Mouse (Mus musculus) retina, embryonic 14.5 days (tissue): ENCODE results near the gene Reep6.

ENCODE experiments used
- DNase-seq: peaks from one replicate; pipeline ENCODE4 v3.0.0-alpha.2; 2015; ENCODE audit warnings: low spot score

The Reep6 gene

DNA sequence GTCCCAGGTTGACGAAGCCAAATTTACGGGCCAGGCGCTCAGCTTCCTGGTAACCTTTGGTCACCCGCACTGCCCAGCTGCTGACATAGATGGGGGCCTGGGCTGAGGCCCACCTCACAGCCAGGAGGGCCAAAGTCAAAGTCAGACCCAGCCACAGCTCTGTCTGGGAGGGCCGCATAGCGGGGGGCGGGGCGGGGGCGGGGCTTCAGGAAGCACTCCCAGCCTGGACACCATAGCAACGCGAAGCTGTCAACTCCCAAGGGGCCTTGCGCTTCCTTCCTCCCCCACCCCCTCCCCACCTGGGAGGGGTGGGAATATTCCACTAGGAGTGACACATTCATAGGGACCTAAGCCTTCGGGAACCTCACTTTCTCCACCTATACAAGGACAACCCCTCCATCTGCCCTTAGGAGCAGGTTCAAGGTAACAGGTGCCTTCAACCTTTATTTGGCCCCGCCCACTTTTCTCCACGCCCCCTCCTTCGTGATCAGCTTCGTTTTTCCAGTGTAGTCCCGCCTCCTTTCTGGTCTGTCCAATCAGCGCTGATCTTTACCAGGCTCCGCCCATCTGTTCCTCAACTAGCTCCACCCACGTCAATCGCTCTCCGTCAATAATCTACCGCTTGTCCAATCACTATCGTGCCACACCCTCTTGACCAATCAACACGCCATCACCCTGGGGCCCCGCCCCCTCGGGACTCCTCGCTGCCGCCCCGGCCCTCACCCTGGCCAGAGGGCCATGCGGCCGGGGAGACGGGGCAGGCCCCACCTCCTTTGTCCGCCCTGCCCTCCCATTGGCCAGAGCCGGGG, at the start of gene Reep6, which contains the start of gene Pcsk4:
Gene Reep6 (plus strand): TSS at position 681 of the 809 bp plus-strand sequence.
Gene Pcsk4 (minus strand): TSS at position 226 of the 809 bp plus-strand sequence.
- peak; percentile 98 for DNase-seq

DNA sequence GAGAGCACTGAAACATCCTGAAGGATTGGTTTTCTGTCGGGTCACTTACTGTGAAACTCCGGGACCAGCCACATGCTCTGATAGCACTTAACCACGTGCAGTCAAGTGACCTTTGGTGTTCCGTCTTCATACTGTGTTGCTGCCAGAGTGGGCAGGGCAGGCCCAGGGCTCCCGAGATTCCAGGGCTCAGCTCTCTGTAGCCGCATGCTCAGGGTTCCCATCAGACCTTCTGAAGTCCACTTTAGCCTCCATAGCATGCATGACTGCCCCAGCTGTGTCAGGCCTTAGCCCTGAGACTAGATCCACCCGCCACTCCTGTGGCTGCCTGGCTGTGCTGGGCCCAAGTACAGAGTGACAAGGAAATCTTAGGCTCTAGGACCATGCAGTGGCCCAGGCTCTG, 48.4 kb upstream of the Reep6 start:
- no peak for DNase-seq

DNA sequence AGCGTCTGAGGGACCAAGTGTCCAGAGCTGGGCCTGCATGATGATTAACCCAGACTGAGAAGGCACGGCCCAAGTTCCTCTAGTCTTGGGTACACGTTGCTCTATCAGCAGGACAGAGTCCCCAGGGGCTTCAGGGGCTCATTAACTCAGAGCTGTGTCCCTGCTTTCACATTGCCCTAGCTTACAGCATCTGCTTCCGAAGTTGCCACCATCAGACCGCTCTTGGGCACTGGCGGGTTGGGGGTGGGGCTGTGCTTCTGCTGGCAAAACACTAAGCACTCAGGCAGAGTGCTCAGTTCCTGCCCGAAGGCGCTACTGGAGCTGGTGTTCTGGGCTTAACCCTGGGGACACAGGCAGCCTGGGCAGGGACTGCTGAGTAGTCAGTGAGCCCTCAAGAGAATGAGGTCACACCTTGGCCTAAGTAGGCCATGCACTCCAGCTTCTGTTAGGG, 47.8 kb upstream of the Reep6 start:
- DNase-seq, result peak; percentile 65

DNA sequence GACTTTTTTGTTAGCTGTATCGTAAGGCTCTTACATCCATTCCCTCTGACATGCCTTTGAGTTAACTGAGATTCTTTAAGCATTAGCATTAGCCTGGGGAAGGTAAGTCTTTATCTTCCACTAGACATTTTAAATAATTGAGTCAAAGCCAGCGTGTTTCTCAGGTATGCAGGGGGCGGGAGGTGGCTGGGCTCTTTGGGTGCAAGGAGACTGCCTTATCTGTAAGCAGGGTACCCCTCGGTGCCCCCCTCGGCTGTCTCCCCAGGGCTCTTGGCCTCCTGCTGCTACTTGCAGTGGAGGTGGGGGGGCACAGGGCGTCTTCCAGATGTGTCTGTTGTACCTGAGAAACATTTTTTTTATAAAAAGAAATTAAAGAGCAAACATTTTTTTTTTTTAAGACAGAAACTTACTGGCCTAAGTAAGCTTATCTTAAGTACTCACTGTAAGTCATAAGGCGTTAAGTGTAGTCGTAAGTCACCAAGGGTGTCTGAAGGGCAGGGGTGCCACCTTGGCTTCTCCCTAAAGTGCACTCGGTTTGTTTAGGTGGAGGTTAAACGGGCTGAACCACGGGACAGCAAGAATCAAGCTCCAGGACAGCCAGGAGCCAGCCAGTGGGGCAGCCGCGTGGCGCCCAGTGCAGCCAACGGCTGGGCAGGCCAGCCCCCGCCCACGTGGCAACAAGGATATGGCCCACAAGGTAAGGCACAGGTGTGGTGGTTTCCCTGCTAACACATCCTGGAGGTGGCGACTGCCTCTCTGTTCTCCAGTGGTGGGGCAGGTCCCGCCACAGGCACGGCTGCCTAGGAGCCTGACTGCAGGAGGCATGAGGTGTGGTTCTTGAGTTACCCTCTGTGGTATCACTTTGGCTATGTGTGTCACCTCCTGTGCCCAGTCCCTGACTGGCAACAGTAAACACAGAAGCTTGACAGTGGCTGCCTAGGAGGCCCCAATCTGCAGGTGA, 47.0 kb upstream of the Reep6 start:
- no peak for DNase-seq

DNA sequence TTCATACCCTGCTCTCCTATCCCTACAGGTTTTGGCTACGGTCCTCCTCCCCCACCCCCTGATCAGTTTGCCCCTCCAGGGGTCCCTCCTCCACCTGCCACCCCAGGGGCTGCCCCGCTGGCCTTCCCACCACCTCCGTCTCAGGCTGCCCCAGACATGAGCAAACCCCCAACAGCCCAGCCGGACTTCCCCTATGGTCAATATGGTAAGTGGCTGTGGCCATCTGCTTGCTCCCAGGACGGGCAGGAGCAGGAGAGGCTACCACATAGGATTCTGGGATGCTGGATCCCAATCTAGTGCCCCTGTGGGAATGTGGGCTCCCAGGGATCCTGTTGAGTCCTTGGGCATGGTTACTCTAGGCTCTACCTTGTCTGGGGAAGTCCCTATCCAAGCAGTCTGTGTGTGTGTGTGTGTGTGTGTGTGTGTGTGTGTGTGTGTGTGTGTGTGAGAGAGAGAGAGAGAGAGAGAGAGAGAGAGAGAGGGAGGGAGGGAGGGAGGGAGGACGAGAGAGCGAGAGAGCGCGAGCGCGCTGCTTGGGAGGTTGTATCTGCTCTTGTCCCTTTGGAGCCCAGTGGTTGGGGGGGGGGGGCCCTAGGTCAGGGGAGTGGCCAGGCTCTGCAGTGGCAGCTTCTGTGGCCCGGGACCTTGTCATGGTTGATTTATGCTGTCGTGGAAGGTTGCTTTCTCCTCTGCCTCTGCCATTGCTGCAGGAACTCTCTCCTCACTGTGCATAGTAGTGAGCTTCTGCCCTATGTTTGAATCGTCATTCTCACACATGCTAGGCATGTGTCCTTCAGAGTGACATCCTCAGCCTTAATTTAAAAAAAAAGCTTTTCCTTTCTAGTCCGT, 44.3 kb upstream of the Reep6 start:
- no peak for DNase-seq

DNA sequence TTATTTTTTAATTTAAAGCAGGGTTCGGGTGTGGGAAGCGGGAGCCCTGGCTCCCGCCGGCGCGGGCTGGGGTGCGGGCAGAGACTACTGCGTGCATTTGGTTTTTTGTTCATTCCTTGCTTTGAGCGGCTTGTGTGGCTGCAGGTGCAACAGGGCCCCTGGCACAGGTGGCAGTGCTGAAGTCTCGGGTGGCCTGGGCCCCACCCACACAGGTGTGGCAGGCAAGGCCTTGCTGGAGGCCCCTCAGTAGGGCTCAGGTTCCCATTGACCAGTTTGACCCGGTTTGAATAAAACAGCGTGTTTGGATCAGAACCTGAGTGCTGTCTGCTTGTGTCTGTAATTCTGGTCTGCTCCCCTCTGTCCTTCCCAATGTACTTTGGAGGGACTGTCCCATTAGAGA, 41.7 kb upstream of the Reep6 start:
- DNase-seq, result no peak

DNA sequence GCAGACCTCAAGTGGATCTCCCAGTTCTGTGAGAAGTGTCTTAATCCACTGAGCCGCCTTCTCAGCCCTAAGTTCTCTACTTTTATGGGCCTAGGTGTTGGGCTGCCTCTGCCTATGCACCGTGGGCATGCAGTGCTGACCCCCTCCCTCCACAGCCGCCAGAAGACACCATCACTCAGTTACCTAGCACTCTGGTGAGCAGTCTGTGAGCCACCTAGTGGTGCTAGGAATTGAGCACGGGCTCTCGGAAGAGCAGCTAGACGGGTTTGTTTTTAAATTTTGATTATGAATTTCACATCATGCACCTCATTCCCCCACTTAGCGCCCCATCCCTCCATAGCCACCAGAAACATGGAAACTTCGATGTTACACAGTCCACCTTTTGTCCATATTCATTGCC, 41.1 kb upstream of the Reep6 start:
- no peak for DNase-seq

DNA sequence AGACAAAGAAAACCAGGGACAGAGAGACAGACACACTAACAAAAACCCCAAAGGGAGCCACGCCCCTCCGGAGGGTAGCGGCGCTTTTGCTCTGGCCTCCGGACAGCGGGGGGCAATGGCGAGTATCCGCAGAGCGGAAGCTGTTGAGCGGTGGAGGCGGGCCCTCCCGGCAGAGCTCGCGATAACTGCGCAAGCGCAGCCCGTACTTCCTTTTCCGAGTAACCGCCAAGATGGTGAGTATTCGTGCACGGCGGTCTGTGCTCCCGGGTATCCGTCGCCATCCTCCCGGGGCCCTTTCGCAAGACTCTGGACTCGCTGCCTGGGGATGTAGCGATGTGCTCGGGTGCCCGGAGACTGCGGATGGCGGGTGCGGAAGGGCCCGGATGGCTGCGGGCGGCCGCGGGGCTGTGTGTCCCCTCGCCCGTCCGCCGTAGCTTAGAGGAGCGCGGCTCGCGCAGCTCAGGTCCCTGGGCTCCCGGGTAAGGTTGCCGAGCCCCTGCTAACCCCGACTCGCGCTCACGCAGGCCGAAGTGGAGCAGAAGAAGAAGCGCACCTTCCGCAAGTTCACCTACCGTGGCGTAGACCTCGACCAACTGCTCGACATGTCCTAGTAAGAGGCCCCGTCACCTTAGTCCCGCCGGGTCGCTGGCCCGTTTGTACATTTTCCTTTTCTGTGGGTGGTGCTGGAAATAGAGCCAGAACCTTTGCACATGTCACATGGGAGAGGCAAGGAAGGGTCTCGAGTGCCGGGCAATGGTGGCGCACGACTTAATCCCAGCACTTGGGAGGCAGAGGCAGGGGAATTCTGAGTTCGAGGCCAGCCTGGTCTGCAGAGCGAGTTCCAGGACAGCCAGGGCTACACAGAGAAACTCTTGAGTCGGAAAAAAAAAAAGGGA, 37.3 kb upstream of the Reep6 start, which contains the start of gene Rps15:
Gene Rps15 (plus strand): TSS at position 203 of the 896 bp plus-strand sequence.
- DNase-seq, result peak; percentile 98

DNA sequence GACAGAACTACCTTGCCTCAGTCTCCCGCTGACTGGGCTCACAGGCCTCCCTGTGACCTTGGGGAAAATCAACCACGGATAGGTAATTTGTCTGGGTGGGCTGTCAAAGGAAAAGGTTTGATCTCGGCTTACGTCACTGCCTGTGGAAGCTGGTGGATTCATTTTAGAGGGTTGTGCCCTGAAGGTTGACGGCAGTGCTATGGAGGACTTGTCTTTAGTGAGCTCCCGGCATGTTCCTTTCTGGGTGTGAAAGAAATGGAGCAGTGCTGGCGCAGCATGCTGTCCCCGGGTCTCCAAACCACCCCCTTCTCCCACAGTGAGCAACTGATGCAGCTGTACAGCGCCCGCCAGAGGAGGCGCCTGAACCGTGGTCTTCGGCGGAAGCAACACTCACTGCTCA, 36.4 kb upstream of the Reep6 start:
- no peak for DNase-seq

DNA sequence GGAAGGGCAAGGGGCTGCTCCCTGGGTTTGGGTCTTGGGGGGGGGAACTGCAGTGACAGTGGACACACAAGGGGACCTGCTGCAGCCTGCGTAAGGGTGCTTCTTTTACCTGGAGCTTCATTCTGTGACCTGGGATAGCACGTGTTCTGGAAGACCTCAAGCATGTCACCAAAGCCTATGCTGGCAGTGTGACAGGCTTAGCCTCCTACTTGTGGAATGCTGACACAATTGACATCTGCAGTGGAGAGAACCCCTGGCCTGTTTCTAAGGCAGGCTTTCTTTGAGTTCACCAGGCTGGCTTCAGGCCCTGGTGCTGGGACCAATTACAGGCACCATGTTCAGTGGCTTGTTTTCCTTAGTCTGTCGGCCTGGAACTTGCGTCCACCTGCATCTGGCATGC, 35.4 kb upstream of the Reep6 start:
- no peak for DNase-seq

DNA sequence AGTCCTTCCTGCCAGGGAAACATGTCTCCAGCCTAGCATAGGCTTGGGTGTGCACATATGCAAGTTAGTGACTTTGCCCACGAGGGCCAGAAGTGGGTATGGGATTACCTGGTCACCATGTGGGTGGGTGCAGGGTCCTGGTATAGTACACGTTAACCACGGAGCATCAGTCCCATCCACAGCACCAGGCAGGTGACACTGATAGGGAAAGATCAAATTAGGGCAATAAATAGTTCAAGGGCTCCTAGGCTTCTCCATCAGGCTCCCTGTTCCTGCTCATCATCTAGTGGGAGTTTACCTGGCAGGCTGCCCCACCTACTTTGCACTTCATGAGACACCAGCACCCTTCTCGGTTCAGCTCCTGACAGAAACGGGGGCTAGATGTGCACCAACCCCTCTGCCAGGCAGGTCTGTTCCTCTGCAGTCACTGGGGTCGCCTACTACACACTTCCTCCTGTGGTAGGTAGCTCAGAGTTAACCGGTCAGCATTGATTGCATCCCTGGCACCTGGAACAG, 34.9 kb upstream of the Reep6 start:
- DNase-seq, result no peak

DNA sequence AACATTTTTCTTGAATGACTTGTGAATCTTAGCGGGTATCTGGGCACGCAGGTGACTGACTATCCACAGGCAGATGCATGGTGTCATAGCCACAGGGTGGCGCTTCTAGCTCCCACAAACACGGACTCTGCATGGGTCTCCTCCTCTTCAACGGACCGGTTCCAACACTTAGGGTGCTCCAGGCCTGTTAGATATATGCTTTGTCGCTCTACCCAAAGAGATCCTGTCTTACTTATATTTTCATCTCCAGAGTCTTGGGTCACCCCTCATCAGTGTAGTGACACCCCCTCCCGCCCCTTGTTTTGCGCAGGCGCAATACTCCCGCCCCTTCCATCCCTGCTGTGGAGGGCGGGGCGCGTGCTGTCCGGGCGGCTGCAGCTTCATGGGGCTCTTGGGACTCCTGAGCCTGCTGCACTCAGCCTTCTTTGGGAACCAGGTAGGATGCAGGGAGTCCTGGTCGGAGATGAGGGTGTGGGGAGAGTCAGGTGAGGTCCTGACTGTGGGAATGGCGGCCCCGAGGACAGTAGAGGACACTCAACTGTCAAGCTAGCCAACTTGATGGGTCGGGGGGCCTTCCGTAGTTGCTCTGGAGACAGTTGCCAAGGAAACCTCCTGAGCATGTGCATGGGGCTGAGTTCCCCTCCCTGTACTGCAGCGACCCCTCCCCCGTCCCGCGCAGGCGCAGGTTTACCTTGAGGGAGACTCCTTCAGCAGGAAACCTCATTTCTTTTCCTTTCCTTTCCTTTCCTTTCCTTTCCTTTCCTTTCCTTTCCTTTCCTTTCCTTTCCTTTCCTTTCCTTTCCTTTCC, 33.9 kb upstream of the Reep6 start, which contains the start of gene Apc2:
Gene Apc2 (plus strand): TSS at position 360 of the 808 bp plus-strand sequence.
- peak; percentile 83 for DNase-seq

DNA sequence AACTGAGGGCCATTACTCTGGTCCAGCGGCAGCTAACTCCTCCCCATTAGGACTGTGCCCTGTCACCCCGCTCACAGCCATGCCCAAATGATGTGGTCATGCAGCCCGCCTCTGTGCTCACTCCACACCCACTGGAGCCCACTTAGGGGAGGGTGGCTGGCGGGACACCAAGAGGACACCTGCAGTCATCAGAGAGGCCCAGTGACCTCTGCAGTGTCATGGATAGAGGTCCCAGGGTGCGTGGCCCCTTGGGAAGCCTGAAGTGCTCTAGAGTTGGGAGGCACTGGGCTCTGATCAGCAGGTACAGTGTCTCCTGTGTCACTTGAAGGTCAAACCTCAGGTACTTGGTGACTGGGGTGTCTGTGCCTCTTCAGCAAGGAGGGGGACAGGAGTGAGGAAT, 32.9 kb upstream of the Reep6 start:
- no peak for DNase-seq

DNA sequence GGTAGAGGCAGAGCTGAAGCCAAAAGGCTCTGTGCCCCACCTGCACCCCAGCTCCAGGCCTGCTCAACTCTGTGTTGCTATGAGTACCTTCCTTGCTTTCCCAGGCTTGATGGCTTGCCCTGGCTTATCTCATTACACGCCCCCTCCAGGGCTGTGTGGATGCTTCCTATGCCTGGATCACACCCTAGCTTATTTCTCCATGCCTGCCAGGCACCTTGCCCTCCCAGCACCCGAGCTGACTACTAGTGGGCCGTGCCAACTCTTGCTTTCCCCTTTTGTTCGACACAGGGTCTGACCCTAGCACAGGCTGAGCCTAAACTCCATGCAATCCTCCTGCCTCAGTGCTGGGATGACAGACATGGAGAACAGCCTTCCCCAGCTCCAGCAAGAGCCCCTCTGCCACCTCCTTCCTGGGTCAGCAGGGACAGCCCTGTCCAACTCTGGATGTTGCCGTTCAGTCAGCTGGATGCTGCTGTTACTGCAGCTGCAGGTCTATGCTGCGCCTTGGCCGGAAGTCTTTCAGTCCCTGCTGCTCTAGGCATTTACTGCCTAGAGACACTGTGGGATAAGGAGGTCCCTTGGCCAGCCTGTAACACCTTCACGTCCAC, 32.1 kb upstream of the Reep6 start:
- DNase-seq, result no peak

DNA sequence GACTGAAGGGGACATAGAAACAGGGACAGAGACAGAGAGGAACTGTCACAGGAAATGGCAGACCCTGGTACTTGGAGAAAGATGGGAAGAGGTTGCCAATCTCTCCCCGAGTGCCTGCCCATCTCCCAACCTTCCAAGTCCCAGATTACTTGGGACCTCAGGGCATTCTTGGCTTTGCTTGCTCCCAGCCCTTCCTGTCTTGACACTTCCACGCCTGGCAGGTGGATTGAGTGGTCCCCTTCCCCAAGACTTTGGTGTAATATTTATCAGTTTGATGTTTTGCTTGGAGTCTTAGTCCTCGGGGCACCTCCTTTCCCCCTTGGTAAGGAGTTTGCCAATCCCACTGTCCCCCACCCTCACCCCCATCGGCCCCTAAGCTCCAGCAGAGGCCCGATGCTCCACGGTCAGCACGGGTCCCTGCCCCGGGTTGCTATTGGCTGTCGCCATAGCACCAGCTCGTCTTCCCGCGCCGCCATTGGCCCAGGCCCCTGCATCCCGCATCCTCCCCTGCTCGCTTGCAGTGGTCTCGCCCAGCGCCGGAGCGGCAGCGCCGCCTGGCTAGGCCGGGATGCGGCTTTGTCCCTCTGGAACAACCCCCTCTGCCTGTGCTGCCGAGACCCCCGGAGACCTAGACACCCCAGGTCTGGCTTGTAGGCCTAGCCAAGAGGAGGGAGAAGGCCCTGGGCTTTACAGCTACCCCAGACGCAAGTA, 31.0 kb upstream of the Reep6 start:
- peak; percentile 91 for DNase-seq

DNA sequence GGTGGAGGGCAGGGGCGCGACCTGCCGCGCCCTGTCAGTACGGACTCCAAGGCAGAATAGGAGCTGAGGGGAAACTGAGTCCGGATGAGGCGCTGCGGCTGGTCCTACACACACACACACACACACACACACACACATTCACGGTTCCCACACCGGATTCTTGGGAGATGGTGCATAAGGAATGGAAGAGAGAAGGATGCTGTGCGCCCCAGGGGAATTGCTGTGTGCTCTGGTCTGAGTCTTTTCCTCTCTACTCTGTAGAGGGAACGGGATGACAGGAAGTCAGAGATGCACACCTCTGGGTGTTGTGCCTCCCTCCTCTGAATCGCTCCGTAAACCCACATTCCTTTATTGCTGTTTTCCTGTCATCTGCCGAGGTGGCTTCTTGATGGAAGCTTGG, 30.5 kb upstream of the Reep6 start:
- DNase-seq, result peak; percentile 58

DNA sequence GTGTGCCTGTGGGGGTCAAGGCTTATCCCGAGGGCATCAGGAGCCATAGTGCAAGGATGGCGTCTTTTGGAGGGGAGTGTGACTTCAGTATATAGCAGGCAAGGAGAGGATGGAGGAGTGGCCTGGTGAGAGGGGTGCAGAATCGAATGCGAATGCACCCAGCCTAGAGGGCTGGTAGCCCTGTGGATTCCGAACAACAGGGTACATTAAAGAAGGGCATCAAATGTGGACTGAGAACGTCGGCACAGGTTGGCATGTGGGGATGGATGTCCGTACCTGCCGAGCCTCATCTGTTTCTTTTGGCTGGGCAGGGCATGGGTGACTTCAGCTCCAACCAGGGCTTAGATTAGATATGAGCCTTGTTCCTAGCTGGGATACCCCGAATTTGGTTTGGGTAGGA, 29.9 kb upstream of the Reep6 start:
- no peak for DNase-seq

DNA sequence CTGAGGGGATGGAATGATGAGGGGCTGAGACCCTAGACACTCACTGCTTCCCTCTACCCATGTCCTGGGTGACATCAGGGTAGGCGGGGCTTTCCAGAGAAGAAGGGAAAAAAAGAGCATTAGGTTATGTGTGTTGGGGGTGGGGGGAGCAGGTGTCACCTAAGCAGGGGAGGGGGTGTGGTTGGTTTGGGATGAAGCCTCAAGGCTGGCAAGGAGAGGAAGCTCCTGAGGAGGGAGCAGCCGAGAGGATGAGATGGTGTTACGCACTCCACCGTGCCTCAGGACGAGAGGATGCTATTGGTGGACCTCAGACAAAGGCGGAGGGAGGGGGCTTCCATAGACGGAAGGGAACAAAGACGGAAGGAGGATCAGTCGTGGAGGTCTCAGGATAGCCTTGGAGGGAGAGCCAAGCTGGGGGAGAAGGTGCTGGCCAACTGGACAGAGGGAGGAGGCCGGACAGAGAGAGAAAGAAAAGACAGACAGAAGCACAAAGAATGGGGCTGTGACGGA, 29.0 kb upstream of the Reep6 start:
- peak; percentile 53 for DNase-seq
